Mouse (Mus musculus) cerebellum, adult 2 months (tissue): ENCODE measurements around the gene Olfr490.

Source experiments
- CTCF ChIP-seq: fragments of 200-500 bp; IDR thresholded peaks from 2 replicates; pipeline ENCODE4 v1.5.1; 2011; ENCODE audit warnings: low read depth, mild to moderate bottlenecking, control low read depth, low read length, moderate library complexity, borderline replicate concordance; ENCODE audit not compliant: insufficient read depth
- POLR2A ChIP-seq: fragments of 200-500 bp; IDR thresholded peaks from 2 replicates; pipeline ENCODE4 v1.6.1; 2011; ENCODE audit warnings: low read length, control low read depth, borderline replicate concordance; ENCODE audit not compliant: insufficient read depth

DNA sequence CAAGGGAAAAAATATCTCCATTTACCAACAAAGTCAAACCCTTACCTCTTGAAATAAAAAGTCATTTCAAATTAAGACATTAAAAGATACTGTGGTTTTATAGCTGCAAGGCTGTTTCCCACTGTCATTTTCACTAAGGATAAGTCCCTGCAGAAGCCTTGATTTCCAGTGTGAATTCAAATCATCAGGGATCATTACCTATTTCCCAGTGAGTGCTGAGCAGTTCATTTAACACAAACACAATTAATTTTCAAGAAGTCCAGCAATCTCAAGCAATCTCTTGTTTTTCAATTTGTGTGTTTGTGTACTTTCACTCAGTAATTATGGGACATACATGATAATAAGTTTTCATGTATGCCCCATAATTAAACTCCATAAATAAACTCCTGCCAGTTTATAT is 30.5 kb downstream of the Olfr490 start, which contains the start of gene Olfr488:
- TF ChIP-seq POLR2A (no peak), CTCF (no peak)
